Mouse (Mus musculus) G1E-ER4 (cell line): Measurements from ENCODE around the gene Osbpl3. TPM values are rescaled to one million over a fixed set of nuclear protein-coding genes. Genes with fewer than 3 reads are reported as not detected.

Experiments
- GATA1 ChIP-seq: IDR thresholded peaks from one replicate; pipeline ENCODE4 v1.8.0; 2012; ENCODE audit warnings: low read length, inconsistent platforms
- polyA plus RNA-seq: library from polyadenylated mRNA; stranded (reverse); fragments of >175 nt; gene quantifications from 2 replicates; pipeline ENCODE4 v1.2.3, GENCODE M21; 2012

The Osbpl3 gene
- polyA plus RNA-seq, 1 experiment = not detected

DNA sequence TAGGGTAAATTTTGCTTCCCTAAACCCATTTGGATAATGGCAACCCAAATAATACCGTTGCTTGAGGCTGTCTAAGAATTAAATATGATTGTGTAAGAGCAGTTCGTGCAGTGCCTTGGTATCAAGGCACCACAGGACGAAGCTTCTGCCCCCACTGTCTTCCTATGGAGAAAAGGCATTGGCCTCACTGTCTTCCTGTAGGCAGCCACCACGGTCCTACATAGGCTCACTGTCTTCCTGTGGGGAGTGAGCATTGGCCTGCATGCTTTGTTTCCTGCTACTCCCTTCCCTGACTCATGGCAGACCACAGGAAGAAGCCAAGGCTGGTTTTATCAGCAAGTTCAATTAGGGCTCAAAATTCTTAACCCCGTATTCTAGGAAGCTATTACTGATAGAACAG lies 3.3 kb upstream of the Osbpl3 start:
- TF ChIP-seq GATA1 = no peak

DNA sequence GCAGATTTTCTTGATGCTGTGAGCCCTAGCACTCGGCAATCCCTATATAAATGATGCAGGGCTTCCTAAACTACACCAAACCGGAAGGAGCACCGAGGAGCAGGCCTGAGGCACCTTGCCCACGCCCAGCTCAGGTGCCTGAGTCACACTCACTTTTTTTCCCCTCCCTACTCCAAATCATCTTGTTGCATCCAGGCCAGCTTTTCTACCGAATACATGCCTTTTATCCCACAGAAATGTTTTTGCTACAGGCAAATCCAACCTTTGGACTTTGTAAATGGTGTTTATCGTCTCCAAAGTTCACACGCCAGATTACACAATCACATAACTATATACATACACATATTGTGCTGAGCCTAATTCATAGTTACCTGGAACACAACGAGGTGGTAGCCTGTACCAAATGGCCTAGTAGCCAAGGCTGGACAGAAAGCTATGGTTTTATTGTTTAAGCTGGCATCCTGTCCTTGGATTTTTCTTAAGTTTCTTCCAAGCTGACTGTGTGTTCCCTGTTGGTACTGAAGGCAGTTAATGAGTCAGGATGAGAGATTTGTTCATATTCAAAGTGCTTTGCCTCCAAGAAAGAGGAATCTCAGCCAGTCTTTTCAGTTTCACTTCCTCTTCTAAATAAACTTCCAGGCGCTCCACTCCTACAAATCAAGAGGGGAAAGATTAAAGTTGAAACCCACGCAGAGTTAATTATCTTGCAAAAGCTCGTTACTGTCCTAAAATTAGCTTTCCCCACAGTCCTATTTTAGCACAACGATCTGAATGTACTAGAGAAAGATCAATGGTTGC lies 1.7 kb upstream of the Osbpl3 start:
- TF ChIP-seq GATA1 = no peak

DNA sequence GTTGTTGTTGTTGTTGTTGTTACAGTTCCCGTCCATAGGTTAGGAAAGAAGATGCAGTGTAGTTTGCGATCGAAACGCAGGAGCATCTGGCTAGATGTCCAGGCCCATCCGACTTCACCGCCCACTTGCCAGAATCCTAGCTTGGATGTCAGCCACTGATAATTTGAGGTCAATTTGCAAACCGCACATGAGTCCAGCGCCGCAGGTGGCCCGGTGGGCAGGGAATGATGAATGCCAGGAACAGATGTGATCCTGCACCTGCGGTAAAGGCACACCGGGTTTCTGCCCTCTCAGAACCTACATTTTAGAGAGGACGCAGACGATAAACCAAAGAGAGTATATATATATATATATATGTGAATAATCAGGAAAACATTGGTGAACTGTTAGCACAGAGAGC lies 705 bp upstream of the Osbpl3 start:
- no peak for TF ChIP-seq GATA1

DNA sequence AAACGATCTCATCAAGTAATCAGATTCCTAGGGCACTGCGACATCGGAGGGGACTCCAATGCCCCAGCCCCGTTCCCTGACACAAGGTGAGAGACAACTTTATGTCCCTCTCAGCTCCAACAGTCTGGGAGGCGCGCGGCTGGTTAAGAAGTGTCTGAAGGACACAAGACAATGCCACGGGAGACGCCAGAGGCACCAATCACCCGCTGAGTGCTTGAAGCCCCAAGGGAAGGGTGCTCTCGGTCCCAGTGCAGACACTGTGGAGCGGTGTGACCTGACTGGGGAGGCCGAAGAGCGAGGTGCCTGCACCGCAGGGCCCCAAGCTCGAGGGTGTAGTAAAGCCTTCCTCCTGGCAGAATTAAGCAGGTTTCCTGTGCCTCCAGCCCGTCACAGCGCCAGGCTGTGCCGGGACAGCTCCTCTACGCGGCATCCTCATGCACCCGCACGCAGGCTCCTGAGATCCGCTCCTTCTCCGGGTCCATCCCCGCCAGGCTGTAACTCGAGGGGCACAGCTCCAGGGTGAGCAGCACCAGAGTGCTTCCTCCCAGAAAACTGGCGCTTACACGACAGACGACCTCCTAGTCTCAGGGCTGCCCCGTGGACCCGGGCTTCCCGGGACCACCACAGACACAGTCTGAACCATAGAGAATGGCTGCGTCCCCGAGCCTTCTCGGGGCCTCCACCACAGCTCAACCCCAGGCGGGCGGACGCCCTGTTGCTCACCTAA lies 736 bp downstream of the Osbpl3 start:
- no peak for TF ChIP-seq GATA1

DNA sequence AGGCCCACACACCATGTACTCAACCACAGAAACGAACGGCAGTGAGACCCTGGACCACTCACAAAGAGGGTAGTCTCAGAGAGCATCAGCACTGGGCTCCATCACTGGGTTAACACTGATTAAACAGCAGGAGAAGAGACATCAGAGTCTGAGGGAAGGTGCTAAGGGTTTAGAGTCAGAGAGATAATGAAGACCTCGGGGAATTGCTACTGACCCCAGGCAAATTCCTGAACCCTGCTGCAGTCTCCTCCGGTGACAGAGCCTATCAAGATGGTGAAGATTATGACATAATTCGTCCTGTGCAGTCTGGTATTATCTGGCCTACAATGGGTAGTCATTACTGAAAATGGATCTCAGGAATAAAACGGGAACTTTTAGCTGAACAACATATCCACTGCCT lies 2.4 kb downstream of the Osbpl3 start:
- no peak for TF ChIP-seq GATA1

DNA sequence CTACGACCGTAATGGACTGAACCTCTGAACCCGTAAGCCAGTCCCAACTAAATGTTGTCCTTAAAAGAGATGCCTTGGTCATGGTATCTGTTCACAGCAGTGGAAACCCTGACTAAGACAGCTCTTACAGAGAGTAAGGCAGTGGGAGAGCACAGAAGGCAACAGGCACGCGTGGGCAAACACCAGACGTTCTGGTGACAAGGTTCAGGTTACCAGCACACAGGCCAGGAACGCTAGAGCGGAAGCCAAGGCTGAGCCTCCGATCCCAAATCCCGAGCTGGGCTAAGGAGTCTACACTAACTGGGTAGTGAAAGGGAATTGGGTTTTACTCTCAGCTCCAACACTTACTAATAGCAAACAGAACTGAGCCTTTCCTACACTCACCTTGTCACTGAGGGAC lies 3.8 kb downstream of the Osbpl3 start:
- TF ChIP-seq GATA1 = no peak

DNA sequence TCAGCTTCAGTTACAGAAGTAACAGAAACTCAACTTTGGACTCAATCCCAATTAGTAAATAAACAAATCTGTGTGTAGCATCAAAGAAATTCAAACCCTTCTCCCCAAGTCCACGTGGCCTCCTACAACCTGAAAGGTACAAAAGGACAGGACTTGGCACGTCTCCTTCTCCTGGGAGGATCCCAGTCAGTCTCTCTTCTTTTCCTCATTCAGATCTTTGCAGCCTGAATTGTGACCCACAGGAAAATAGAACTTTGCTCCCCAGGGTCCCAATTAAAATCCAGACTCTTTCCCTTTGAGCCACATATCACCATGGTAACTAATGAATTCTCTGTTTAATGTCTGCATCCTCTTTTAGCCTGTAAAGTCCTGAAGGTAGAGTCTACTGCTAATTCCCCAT lies 10.4 kb downstream of the Osbpl3 start:
- TF ChIP-seq GATA1 = no peak

DNA sequence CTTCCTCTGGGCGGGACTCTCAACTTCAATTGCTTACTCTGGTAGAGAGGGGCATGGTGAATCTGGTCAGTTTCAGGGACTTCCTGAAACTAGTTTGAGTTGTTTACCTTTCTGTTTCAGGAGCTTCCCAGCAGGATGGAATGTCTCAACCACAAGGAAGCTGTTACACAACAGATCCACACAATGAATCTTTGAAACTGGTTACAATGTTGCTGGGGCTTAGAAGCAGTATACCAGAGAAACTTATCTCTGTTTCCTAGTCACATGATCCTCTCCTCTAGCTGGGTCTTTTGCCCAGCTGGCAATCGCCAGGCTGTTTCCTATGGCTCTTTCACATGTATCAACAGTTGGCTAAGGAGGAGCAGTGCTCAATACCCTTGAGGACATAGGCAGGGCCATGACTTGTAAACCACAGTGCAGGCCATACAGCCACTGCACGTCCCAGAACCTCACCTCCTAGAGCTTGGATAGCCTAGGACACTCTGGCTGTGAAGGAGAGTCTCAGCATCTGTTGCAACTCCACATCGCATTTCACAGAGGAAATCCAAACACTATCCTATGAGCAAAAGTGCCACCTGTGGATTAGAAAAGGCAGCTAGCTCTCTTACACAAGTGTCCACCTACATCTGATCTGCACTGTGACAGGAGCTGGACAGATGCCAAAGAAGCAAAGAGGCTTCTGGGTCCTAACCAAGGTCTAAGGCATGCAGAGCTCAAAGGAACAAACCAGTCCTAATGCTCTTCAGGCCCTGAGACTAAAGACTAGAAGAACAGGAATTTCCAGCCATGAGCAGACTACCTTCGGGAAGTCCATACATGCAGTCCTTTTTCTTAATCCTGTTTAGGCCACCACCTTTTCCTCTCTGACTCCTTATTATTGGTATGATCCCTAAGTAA lies 14.8 kb downstream of the Osbpl3 start:
- TF ChIP-seq GATA1 = no peak

DNA sequence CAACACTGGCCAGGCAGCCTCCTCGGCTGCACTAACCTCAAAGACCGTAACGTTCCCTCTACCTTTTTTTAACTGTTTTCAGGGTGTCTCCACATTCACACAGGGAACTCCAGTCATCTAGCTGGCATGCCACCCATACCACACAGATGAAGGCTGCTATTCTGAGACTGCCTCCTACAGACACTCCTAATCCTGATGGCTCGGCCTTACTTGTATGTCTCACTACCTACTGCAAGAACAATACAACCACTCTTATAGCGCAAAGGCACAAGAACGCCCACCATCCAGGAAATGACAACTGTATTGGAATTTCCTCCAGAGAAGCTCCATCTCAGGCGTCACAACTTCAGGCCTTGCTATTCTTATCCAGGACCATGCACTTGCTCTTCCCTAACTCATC lies 15.8 kb downstream of the Osbpl3 start:
- TF ChIP-seq GATA1 = no peak

DNA sequence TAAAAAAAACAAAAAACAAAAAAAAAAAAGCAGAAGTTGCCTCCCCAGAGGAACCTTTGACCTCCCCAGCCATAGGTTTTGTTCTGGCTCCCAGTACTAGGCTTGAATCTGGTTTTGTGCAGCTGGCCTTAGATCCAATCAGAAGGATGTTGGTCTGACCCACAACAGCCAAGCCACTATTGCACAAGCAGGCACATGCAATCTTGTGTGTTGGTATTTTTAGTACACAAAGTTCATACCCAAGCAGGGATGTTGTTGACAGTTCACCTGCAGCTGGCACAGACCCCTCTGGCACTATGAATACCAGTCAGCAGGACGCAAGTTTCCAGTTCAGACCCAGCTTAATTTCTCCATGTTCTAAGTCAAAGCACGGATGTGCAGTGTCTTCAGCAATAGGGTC lies 18.2 kb downstream of the Osbpl3 start:
- no peak for TF ChIP-seq GATA1

DNA sequence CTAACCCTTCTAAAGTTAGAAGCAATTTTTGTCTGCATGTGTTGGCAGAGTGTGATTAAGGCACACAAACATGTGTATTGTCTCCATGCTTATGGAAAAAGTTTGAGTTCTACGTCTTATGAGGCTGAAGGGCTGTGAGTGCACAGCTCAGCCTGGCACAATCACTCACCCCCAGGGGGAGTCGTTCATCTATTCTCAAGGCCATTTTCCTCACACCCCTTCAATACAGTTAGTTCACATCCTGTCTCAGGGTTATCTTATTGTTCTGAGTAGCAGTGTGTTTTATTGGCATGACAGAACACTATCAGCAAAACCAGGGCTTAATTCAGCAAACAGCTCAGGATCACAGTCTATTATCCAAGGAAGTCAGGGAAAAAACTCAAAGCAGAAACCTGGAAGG lies 19.3 kb downstream of the Osbpl3 start:
- no peak for TF ChIP-seq GATA1

DNA sequence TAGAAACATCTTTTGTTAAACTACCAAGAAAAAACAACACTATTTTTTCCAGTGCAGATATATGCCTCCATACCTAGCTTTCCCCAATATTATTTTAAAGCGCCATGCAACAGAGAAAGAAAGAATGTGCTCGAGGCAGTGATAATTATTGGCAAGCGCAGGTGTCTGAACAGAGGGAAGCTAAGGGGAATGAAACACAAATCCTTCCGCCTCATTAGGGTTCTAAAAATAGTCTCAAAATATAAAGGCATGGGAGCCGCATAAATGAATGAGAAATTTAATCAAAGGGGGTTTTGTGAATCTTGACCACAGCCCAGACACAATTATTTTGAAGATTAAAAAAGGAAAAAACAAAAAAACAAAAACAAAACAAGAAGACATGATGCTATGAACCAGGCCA lies 23.5 kb downstream of the Osbpl3 start:
- TF ChIP-seq GATA1 = no peak

DNA sequence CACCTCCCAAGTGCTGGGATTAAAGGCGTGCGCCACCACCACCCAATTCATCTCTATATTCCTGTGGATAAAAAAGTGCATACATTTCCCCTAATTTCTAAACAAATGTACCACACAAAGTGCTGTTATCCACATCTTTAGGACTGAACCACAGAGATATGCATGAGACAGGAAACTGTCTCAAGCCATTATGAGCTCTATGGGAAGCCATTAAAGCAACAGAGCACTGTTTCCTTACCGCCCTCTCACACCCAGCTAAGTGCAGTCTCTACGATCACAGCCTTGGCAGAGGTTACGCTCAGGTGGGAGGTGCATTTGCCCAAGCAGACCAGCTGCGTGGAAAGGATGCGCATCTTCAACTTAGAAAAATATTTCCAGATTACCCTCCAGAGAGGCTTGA lies 26.7 kb downstream of the Osbpl3 start:
- TF ChIP-seq GATA1 = no peak

DNA sequence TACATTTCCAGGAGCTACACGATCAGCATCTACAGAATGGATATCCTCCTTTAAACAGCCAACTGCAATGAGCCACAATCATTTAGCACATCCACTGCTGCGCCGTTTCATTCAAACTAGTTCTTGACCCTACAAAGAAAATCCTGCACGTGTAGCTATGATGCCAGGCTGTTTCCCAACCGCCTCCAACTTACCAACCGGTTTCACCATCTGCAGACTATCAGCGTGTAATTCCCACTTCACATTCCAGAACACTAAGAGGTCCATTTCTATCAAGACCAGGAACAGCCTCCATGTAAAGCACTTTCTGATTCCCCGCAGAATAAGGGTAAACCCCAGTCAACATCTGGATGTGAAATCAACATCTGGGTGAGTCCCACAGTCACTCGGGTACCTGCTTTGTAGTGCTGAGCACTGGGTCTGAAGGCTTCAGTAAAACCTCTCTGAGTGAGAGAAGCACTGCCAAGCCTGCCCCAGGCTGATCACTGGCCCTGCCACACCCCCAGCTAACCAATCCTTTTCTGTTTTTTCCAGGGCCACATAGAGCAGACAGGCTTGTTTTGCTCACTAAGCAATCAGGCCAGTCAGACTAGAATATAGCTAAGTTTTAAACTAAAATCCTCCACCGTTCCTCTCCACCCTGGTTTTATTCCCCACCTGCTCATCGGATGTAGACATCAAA lies 28.8 kb downstream of the Osbpl3 start:
- TF ChIP-seq GATA1 = no peak

DNA sequence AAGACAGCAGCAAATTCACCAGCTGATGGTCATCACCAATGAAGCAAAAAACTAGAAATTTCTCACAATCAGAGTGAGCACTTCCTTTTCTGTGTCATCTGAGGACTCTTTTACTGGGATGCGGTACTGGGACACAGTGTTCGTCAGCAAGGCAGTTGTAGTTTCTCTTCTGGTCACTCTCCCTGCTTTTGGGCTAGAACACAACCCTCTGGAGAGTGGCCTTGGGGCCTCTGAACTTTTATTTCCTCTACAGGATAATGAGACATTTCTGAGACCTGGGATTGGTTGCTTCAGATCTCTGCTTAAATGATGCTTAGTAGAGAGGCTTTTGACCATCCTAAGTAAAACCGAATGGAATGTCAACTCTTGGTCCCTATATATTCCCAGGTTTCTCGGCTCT lies 29.4 kb downstream of the Osbpl3 start:
- TF ChIP-seq GATA1 = no peak
